Mouse (Mus musculus) CD4-positive, CD25-positive, alpha-beta regulatory T cell, adult 2 months (primary cell): ENCODE data around the gene Slc27a5.

ENCODE experiments used
- DNase-seq: peaks from one replicate; pipeline ENCODE4 v3.0.0-alpha.2; 2012; ENCODE audit warnings: low read depth, low spot score

Slc27a5 gene

GRCm38 (mm10) chr7:12985724-12986123 lies 12.3 kb downstream of the Slc27a5 start:
- no peak for DNase-seq

- no peak for DNase-seq
Observed at GRCm38 (mm10) chr7:12980291-12980690, 17.7 kb downstream of the Slc27a5 start.

DNA sequence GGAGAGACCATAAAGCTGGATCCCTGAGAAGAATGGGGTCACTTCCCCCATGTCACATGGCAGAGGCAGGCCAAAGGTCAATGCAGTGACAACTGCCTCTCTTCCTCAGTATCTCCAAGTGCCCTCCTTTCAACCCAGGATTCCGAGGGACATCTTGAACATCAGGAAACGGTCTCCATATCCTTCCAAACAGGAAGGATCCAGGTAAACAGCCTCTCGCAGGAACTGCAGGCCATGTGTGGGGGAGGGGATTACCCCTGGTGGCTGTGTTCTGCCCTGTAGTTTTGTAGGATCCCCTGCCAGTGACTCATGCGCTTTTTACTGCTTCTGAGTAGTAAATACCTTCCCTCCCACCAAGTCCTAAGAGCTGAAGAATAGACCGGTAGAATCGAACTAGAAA lies 18.2 kb downstream of the Slc27a5 start:
- DNase-seq: peak; percentile 47

- DNase-seq: peak; percentile 44
Observed at GRCm38 (mm10) chr7:12978931-12979722, 18.9 kb downstream of the Slc27a5 start.

GRCm38 (mm10) chr7:12977682-12978389 lies 20.2 kb downstream of the Slc27a5 start, which contains the start of gene Zfp446:
TSS of gene Zfp446 (plus strand) at chr7:12977848.
- peak; percentile 99 for DNase-seq

GRCm38 (mm10) chr7:12970906-12971305 lies 27.1 kb downstream of the Slc27a5 start:
- DNase-seq: no peak

GRCm38 (mm10) chr7:12966104-12966845 lies 31.7 kb downstream of the Slc27a5 start:
- DNase-seq: peak; percentile 73

GRCm38 (mm10) chr7:12965678-12966091 lies 32.3 kb downstream of the Slc27a5 start, which contains the start of gene Zfp324:
TSS of gene Zfp324 (plus strand) at chr7:12965838.
- peak; percentile 92 for DNase-seq

- DNase-seq: peak; percentile 87
Observed at GRCm38 (mm10) chr7:12961511-12962141, 36.4 kb downstream of the Slc27a5 start.

DNA sequence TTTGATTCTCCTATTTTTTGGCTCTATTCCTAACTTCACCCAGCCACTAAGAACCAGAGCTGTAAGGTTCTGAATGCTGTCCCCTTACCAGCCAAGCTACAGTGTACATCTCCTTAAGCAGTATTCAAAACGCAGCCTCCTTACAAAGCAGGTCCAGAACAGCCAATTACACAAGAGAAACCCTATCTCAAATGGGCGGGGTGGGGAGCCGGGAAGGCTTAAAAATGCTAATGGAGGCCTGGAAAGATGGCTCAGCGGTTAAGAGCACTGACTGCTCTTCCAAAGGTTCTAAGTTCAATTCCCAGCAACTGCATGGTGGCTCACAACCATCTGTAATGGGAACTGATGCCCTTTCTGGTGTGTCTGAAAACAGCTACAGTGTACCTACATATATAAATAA lies 38.3 kb downstream of the Slc27a5 start:
- no peak for DNase-seq

- no peak for DNase-seq
Observed at GRCm38 (mm10) chr7:12958948-12959347, 39.0 kb downstream of the Slc27a5 start.

DNA sequence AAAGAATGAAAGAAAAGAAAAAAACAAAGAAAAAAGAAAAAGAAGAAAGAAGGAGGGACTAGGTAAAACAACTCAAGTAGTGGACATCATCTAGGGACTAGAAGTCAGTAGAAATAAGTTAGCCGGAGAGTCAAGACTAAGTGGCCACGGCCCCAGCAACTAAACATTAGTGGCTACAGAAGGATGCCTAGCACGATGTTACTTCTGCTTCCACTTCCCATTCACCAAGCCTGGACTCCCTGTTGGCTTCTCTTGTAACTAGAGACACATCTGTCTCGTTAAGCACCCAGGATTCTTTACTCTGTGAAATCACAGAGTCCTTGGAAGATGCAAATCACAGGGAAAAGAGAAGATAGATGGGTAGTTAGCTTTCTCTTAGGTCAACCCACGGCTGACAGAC lies 40.5 kb downstream of the Slc27a5 start:
- DNase-seq: no peak

- DNase-seq: peak; percentile 27
Observed at GRCm38 (mm10) chr7:12954896-12955295, 43.1 kb downstream of the Slc27a5 start.

DNA sequence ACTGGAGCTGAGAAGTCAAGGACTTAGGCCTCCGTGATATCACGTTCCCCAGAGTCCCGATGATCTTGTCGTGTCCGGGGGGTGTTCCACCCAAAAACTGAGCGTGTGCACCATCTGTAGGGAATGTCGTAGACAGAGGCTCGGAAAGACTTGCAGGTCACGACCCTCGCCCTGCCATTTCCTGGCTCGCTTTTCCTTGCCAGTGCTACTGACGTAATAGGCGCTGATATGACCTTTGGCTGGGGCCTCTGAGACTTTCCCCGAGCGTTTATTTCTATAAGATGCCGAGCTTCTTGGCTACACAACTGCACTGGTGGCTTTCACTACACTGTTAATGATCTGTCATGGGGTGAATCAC lies 48.1 kb downstream of the Slc27a5 start:
- peak; percentile 78 for DNase-seq

- peak; percentile 98 for DNase-seq
Observed at GRCm38 (mm10) chr7:12949032-12949871, 48.7 kb downstream of the Slc27a5 start.

DNA sequence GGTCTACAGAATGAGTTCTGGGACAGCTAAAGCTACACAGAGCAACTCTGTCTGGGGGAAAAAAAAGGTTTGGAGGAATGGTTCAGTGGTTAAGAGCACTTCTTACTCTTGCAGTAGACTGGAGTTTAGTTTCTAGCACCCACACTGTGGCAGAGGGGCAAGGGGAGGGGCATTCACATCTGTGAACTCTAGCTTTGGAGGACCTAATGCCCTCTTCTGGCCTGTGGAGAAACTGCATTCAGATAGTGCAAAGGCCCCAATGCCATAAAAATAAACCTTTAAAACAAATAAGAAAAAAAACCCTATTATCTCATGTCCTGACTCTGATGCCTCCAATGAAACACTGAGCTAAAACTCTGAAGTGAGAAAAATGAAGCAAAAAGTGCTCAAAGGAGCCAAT lies 54.5 kb downstream of the Slc27a5 start:
- peak; percentile 73 for DNase-seq

DNA sequence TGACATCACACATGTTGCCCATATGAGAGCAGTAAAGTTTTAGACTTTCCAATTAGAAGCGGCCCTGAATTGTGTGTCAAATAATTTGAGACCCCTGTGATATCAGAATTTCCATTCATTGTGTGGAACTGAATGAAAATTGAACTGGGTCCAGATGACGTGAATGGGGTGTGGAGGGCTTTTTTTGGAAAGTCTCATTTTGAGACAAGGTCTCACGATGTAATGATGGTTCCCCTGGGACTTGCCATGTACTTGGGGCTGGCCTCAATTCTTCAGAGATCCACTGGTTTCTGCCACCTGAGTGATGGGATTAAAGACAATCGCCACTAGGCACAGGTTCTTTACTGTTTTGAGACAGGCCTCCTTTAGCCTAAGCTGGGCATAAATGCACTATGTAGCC lies 57.4 kb downstream of the Slc27a5 start:
- DNase-seq: no peak
